Mouse (Mus musculus) lung, postnatal 0 days (tissue): Measurements from ENCODE around the gene Aprt.

ENCODE experiments used
- CTCF ChIP-seq: IDR thresholded peaks from 2 replicates; pipeline ENCODE4 v1.5.1; 2016; ENCODE audit warnings: antibody characterized with exemption, mild to moderate bottlenecking
- EP300 ChIP-seq: IDR thresholded peaks from 2 replicates; pipeline ENCODE4 v1.6.1; 2016; ENCODE audit warnings: antibody characterized with exemption, mild to moderate bottlenecking, control low read depth

- TF ChIP-seq CTCF (no peak), EP300 (no peak)
Measured at GRCm38 (mm10) chr8:122544138-122544537, 32.6 kb downstream of the Aprt start.
